Mouse (Mus musculus): Measurements from ENCODE around the gene Fat2. TPM values are rescaled to one million over a fixed set of nuclear protein-coding genes. Genes with fewer than 3 reads are reported as not detected.

The Fat2 gene
- polyA plus RNA-seq (2017; shearing (Covaris generic)) = not detected

DNA sequence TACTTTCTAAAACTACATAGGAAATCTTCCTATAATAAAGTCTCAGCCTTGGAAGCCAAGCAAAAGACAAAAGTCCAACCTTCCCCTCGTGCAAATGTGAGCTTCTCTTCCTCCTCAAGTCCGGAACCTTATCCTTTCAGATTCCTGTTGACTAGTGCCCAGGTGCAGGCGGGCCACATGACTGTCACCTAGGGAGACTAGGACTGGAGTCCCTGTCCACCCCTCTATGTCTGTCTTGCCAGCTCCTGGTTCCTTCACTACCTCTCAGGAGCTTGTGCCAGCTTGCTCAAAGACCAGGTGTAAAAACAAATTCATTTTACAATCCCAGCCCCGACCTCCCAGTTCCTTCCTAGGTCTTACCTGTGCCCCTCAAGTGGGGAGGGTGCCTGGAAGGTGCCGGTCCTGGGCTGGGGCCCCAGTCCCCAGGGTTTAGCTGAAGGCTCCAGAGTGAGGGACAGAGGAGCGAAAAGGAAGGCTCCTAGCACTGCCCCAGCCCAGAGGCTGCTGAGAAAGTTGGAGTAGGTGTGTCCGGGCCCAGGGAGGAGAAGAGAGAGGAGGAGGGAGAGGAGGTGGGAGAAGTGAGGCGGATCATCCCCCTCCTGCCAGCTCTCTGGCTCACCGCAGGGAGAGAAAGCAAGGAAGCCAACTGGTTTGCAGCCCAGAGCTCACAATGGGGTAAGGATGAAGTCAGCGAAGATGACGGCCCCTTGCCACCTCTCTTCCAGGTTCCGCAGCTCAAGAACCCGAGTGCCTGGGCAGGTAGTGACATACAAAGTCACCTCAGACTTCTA is at the start of gene Fat2:
Fat2 (minus strand) TSS at position 464 of the 791 bp plus-strand sequence.
- ATAC-seq = no peak

DNA sequence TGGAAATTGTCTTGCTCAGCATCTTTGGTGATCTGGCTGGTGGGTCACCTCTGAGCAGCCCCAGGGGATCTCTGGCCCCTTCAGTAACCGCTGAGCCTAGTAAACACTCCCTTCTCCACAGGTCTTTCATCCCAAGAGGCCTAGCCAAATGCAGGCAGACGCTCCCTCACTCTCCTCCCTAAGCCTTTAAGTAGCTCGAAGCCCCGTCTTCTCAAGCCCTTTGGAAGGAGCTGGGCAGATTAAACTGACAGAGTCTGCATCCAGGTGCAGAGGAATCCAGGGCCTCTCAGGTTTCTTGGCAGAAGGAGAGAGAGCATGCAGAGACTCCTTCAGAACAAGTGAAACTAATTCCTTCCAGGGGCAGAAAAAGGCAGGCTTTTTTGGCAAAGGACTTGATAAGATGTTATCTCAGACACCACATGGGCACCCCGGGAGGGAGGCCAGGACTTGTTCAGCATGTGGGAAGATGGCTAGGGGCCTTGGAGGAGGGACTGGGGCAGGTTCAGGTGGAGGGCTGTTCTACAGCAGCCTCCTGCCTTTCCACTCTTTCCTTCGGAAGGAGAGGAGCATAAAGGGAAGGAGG is 47.2 kb upstream of the Fat2 start:
- ATAC-seq = no peak

DNA sequence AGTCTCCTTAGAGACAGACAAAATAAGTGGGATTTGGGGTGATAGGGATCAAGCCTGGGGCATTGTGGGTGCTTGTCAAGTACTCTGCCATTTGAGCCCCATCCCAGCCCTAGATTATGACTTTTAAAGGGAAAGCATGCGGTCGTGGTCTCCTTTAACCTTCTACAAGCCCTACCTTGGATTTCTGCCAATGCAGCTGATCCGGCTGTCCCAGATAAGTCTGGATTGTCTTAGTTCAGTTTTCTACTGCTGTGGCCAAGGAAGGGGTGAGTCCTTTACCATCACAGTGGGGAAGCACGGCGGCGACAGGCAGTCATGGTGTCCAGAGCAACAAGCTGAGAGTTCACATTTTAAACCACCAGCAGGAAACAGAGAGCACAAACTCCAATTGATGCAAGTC is 44.5 kb upstream of the Fat2 start:
- ATAC-seq = no peak

DNA sequence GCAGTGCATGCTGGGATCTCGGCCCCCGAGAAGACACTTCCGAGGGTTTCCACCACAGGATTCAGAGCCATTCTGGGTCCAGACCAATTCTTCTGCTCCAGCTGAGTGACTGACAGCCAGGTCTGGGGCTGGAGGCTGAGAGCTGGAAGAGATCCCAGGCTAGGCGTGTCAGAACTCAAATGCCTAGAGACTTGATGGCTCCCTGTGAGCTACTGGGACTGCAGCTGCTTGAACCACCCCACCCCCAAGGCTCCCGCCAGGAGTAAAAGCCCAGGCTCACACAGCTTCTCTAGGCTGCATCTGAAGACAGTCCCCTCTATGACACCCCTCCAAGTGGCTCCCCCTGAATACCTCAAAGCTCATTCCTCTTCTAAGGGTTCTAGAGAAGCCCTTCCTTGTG is 42.0 kb upstream of the Fat2 start:
- no peak for ATAC-seq

DNA sequence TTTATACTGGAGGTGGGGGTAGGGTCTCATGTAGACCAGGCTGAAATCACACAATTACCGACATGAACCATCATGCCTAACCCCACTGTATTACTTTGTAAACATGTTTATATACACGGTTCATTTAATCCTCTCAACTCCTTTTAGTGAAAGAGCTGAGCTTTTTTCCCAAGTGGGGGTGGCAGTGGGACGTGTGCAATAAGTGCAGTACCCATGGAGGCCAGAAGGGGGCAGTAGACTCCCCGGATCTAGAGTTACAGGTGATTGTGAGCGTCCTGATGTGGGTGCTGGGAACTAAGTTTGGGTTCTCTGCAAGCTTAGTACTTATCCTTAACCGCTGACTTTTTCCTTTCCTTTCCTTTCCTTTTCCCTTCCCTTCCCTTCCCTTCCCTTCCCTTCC is 37.5 kb upstream of the Fat2 start:
- no peak for ATAC-seq

DNA sequence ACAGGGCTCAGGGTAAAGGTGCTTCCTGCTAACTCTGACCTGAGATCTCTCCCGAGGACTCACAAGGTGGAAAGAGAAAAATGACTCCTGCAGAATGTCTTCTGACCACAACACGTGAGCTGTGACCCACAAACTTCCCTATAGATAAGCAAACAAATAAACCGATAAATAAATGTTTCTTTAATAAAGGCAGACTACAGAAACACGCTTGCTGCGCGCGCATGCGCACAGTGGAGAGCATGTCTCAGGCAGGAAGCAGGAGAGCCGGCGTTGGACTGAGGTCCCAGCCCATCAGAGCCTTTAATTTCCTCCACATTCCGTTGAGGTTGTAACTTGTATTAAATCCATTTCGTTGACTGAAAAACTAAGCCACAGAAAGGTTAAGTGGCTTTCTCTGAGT is 37.0 kb upstream of the Fat2 start:
- no peak for ATAC-seq

DNA sequence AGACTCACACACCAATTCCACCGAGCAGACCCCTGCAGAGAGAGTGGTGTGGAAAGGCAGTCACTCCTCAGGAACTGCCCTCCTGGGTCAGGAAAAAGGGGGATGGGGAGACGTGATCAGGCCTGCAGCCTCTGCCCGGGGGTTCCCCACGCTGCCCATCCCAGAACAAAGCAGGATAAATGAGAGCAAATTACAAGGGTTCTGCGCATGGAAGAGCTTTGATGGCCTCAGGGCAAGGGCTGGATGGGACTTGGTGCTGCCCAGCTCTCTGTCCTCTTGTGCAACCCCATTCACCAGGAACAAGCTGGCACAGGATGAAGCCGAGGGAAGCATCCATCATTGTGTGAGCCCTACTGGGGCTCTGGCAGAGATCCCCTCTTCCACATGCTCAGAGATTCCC is 35.6 kb upstream of the Fat2 start:
- no peak for ATAC-seq

DNA sequence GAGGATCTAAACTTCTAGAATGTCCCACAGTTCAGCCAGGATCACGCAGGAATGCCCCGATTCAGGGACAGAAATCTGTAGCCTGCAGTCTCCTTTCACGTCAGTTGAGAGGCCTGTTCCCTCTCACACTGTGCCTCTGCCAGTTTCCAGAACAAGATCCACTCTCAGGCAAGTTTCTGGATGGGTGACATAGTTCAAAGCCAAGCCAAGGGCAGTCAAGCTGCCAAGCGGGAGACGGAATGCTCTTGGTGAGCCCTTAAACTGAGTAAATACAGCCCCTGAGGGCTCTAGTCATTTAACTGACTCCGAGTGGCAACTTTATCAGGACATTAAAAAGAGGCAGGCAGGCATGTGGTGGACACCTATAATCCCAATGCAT is 32.7 kb upstream of the Fat2 start:
- no peak for ATAC-seq

DNA sequence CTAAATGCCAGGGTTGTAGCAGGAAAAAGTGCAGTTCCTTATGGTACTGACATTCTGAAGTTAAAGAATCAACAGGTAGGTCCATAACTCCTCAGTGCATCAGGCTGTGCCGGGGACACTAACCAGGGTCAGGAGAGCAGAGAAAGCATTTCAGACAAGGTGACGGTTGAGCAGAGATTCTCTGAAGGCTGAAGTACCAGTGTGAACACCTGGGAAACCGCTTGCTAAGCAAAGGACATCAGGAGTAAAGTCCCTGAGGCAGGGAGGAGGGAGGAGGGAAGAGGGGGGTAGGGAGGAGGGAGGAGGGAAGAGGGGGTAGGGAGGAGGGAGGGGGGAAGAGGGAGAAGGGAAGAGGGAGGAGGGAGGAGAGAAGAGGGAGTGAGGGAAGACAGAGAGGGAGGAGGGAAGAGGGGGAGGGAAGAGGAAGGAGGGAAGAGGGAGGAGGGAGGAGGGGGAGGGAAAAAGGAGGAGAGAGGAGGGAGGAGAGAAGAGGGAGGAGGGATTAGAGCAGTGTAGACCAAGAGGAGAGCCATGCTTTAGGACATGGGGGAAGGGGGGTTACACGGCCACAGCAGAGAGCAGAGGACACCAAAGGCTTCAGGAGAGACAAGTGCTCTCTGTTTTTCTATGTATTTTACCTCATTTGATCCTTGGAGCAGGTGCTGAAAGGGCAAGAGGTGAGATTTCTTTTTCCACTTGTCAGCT is 32.2 kb upstream of the Fat2 start:
- no peak for ATAC-seq

DNA sequence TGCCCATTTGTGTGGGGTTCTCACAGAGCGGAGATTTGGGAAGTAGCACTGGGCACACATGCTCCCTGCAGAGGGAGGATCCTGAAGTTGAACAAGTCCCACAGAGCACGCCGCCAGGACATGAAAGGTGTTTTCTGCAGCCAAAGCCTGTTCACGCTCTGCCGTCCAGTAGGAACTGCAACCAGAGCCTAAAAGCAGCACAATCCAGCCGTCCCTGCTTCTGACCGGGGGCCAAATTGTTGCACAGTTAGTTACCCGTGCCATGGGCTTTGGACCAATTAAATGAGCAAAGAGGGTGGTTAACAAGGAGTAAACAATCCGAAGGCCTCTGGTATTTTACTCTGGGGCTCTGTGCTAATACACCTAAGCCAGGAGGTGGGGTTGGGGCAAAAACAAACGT is 31.4 kb upstream of the Fat2 start:
- ATAC-seq = no peak

DNA sequence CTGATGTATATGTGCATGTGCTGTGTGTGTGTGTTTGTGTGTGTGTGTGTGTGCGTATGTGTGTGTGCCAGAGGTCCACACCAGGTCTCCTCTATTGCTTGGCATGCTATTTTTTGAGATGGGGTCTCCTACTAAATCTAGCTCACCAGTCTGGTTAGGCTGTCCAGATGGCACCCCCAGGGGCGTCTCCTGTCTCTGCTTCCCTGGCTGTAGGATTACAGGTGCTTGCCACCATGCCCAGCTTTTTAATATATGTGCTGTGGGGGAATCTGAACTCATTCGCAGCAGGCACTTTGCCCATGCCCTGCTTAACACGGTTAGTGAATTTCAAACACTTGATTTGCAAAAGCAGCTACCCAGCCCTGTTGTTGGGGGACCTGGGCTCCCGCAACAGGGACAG is 29.5 kb upstream of the Fat2 start:
- no peak for ATAC-seq

DNA sequence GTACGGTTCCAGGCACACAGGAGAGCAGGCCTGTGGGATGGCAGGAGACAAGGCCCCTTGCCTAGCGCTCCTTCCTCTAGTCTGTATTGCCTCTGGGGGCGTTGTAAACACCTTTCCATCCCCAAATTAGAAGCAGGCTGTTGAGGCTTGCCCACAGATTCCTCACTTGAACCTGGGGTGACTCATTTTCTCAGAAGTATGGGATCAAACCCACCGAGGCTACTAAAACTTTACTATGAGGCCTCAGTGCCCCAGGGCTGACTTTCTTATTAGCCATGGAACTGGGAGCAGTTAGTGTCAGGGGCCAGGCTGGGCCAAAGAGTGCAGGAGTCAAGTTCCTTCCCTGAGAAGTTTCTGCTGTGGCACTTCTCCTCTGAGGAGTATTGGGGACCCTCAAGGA is 28.9 kb upstream of the Fat2 start:
- no peak for ATAC-seq

DNA sequence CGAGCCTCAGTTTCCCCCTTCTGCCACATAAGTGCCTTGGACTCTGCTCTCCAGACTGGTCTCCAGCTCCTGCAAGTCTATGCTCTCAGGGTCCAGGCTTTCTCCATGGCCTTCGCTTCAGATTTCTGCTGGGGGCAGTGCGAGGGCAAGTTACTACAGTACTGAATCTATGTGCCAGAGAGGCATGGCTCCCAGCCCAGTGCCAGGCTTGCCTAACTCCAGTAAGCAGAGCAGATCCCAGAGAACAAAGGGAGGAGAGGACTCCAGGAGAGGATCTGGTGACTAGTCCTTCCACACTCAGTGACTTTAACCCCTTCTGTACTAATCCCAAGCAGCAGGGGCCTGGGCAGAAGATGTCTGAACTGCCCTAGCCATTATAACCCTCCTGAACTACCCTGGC is 28.3 kb upstream of the Fat2 start:
- ATAC-seq = no peak

DNA sequence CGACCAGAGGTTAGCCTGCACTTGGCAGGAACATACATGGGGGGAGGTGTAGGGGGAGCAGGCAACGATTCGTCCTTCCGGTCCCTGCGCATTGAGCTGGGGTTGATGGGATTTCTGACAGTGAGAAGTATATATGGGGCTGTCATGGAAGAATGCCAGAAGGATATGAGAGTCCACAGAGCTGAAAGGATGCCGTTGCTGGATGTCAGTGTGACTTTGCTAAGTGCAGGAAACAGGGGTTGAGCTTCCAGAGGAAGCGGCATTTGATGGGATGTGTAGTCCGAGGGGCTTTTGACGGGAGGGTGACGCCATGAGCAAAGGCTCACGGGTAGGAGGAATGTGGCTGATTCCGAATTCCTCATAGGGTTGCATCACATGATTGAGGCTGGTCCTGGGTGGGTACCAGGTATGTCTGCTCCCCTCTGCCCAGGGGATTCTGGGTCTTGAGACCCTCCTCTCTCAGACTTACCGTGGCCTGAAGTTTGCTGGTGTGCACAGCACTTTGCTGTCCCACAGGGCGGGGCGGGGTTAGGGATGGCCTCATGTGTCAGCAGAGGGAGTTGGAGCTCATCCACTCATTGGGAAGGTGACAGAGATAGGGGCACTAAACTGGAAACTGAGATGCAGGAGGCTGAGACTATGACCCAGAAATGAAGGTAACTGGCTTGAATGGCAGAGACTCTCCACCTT is 21.9 kb upstream of the Fat2 start:
- no peak for ATAC-seq

DNA sequence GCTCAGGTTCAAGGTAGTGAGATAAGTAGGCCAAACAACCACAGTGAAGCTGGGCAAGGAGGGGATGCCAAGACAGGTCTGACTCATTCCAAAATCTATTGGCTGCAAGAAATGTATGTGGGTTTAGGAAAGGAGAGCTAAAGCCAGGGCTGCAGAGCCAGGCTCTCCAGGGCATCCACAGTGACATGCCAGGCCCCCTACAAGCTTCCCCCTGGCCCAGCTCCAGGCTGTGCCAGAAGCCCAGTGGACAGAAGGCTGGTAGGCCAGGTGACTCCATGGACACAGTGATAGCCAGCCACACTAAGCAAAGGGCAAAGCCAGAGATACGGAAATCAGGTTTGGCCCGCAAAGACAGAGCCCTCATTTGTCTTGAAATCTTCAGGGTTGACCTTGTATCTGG is 20.5 kb upstream of the Fat2 start:
- no peak for ATAC-seq

DNA sequence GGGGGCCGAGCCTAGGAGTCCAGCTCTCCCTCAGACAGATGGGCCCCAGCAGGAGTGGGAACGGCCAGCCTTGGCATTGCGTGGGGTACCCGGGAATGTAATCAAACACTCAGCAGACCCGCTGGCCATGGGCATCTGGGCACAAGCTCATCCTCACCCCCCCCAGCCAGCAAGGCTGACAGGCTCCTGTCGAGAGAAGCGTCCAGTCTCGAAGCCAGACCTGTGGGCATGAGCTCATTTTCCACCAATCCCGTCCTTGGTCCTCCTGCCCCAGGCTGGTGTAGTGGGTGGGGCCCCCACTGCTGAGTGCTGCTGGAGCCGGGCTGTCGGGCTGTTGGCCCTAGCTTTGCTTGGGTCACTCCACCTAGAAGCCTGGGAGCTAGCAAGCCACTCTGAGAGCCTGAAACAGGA is 5.6 kb upstream of the Fat2 start:
- no peak for ATAC-seq

DNA sequence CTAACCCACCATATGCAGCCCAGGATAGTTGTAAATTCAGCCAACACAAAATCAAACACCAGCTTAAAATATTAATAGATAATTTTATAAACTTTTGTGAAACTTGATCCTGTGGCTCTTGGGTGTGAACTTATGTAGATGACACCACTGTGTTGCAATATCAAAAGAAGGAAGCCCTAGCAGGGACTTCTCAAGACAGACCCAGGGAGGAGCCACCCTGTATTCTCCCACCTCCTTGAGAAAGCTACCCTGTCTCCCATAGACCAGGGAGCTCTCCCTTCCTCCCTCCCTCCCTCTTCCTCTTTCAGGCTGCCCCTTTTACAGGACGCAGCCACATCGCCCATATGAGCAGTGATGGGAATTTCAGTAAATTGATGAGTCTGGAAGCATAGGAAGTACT is 4.4 kb upstream of the Fat2 start:
- ATAC-seq = no peak

DNA sequence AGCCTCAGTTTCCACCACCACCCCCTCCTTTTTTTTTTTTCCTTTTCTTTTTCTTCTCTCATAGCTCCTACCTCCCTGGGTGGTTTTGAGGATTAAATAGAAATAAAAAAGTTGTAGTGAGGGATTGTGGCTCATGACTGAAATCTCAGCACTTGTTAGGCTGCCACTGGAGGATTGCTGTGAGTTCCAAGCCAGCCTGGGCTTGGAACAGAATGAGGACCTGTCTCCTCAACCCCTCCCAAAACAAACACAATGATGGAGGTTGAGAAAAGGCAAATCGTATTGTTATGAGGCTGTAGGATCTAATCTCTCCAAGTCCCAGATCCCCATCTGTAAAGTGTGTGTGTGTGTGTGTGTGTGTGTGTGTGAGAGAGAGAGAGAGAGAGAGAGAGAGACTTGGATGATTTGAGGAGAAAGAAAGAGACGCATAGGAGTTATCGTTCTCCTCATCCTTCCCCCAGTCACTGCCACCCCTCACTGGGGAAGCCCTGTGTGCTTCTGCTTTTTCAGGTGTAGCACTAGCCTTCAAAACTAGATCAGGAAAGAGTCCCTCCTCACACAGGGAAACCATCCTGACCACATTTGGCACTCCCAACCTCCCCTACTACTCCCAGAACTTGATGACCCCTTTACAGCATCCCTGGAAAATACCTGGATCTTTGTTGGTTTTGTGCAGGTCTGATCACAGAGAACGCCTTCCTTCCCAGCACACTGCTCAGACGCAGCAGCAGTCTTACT is 837 bp upstream of the Fat2 start:
- no peak for ATAC-seq

DNA sequence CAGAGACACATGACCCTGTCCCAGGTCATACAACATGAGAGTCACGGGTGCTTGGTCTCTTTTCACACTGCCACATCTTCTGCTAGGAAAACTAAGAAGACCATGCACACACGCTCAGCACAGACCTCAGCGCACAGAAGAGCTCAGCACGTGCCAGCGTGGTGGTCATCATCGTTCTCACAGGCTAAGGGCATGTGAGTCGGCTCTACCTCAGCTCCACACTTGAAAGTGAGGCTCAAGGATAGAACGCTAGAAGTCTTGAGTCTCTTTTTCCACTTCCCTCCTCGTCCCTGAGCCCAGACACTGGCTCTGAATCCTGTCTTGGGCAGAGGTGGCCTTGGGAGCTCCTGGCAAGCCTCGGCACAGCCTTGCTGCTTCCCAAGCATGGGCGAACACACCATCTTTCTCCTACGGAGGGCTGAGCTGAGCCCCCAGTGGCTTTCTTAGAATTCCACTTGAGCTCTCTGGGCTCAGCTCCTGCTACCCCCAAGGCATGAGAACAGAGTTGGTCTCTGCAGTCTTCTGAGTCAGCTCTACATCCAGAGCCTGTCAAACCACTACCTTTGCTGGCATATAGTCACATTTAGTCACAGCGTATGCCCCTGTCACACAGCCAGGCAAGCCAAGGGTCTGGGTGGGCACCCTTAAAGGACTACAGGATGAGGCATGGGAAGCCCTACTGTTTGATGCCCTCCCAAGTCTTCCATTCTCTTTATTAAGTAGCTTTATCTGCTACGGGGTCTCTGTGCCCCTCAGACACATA is 869 bp downstream of the Fat2 start:
- no peak for ATAC-seq

DNA sequence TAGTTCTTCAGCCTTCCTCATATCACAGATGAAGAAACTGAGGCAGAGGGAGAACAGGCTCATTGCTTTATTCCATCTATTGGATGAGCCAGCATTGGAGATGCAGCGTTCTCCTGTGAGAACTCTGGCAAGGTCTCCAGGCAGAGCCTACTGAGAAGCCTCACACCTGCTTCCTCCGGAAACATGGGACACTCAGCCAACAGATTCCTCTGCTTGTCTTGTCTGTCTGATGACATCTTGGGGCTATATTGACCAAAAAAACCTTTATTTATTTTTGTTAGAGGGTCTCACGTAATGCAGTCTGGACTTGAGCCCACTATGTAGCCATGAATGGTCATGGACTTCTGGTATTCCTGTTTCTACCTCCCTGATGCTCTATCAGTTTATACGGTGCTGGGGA is 1.8 kb downstream of the Fat2 start:
- no peak for ATAC-seq

DNA sequence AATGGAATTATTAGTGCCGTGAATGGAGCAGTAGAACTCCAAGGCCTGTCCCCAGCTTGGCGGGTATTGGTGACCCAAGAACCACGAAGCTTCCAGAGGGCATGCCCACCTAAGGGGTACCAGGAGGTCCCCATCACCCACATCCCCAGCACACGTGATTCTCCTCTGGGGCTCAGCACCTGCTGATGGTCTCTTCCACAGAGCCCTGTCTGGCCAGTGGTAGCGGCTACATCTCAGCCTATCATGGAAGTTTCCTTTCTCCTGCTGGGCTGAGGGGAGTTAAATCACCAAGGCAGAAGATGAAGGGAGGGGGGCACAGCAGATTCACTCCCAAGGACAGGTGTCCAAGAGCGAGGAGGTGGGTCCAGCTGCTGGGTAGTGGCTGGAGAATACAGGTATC is 2.3 kb downstream of the Fat2 start:
- ATAC-seq = no peak

Measured in inflammation-experienced regulatory T-cells, adult 6 months (primary cell).